Mouse (Mus musculus): ENCODE data around the gene Tac4.

Gene Tac4

DNA sequence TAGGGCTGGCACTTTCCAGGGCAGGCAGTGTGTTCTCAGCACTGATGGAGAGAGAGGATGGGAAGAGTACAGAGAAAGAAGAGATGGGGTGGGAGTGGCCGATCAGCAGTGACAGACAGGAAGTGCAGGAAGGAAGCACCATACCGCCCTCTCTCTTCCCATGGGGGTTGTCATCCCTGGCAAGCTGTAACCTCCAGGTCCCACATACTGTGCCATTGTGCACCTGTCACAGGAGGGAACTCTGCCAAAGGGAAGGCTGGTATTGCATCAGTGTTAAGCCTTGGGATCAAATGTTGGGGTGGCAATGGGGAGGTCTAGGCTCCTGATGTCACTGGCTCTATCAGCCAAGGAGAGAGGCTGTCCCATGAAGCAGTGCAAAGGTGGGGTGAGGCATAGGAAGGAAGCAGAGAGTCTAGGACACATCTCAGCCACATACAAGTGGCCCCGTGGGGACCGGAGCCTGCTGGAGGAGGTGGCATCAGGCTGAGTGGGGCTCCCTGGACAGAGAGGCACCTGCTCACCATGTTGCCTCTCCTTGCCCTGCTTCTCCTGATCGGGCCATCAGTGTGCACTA is at the start of gene Tac4:
Tac4 (plus strand) TSS at position 352 of the 574 bp plus-strand sequence.
- no peak for DNase-seq (ENCODE audit: low read depth, low spot score)

DNA sequence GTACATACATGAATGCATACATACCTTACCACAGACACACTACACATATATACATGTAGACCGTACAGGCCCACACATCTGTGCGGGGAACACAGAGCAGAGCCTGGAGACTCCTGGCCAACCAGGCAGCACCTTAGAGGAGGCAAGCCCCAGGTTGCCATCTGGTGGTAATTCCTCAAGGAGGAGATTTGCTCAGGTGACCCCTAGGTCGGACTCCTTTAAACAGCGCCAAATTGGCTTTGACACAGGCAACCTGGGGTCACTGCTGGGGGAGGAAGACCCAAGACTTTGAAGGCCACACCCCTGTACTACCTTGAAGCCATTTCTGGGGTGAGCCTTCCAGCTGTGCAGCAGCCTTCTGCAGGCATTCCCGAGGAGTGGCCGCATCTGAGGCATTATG is 47.7 kb upstream of the Tac4 start:
- no peak for DNase-seq (ENCODE audit: low read depth, low spot score)

DNA sequence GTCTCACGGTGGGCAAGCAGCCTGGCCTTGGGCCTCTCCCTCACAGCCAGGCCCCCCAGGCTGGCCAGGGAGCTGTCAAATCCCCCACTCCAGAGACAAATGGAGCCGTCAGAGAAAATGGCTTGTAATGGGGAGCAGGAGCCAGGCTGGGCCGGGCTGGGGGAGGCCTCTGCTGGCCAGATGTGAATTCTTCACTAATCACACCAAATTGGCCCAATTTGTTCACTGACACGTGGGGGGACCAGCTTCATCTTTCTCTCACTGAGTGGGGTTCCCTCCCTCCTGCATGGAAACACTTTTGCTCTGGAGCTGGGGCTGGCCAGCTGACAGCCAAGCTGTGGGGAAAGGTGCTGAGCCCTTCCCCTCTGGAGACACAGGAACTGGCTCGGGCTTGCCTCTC is 47.0 kb upstream of the Tac4 start:
- no peak for DNase-seq (ENCODE audit: low read depth, low spot score)

GRCm38 (mm10) chr11:95216193-95216592 is 45.1 kb upstream of the Tac4 start:
- DNase-seq (ENCODE audit: low read depth, low spot score), result no peak

- no peak for DNase-seq (ENCODE audit: low read depth, low spot score)
Measured at GRCm38 (mm10) chr11:95219111-95219510, 42.2 kb upstream of the Tac4 start.

GRCm38 (mm10) chr11:95223473-95223872 is 37.9 kb upstream of the Tac4 start:
- DNase-seq (ENCODE audit: low read depth, low spot score), result no peak

DNA sequence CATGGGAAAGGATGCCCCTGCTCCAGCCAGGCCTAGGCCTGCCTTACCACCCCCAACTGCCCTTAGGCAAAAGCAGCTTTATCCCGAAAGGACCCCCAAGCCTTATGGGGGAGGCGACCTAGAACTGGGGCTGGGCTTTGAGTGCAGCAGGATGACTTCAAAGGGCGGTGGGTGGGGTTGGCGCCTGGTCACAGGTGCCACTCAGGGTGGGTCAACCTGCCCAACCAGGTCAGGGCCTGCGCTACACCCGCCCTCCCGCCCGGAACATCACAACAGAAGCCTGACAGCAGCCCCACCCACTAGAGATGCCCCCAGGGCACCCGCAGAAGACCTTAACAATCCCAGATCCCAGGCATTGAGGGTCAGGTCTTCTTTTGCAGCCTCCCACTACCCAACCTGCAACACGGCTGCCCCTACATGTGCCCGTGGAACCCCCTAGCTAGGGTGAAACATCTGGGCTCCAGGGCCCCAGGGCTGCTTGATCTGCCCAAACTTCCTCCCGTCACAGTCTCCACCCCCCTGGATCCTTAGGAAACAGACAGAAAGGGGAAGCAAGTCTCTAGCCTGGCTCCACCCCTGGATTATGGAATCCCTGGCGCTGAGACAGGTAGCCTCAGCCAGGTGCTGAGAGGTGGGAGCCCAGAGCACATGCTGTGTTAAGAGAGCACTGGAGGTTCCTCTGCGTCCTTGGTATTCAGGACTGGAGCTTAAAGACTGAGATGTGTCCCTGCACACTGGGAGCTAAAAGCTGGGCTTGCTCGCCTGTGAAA is 37.0 kb upstream of the Tac4 start:
- no peak for DNase-seq (ENCODE audit: low read depth, low spot score)

GRCm38 (mm10) chr11:95225448-95225847 is 35.9 kb upstream of the Tac4 start:
- DNase-seq (ENCODE audit: low read depth, low spot score), result no peak

DNA sequence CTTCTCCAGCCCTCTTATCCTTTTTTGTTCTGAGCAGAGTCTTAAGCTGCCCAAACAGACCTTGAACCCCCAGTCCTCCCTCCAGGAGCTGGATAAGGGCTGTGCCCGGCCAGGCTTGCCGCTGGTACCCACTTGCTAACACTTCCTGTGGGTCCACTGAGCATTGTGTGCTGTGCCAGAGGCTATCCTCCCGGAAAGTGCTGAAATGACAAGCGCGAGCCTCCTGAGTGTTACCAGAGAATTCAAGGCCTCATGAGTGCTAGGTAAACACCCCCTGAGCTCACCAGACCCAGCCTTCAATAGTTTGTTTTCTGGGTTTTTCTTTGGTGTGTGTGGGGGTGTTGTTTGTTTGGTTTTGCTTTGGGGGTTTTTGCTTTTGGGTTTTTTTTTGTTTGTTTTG is 33.9 kb upstream of the Tac4 start:
- DNase-seq (ENCODE audit: low read depth, low spot score), result no peak

- peak; percentile 45 for DNase-seq (ENCODE audit: low read depth, low spot score)
Measured at GRCm38 (mm10) chr11:95231688-95232328, 29.5 kb upstream of the Tac4 start.

DNA sequence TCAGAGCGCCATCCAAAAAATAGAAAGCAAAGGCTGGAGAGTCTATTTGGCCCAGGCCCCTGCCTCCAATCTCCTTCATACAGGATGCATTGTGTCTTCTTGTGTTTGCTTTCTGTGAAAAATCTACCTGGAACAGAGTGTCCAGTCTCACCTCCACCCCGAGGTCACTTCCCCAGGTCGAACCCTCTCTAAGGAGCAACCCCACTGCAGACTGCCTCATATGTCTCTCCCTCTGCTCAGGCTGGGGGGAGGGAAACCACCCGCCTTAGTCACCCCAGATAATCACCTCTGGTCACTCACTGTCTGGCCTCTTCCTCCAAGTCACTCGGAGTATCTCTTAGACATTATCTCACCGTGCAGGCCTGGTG is 29.0 kb upstream of the Tac4 start:
- no peak for DNase-seq (ENCODE audit: low read depth, low spot score)

- no peak for DNase-seq (ENCODE audit: low read depth, low spot score)
Measured at GRCm38 (mm10) chr11:95238477-95238876, 22.9 kb upstream of the Tac4 start.

DNA sequence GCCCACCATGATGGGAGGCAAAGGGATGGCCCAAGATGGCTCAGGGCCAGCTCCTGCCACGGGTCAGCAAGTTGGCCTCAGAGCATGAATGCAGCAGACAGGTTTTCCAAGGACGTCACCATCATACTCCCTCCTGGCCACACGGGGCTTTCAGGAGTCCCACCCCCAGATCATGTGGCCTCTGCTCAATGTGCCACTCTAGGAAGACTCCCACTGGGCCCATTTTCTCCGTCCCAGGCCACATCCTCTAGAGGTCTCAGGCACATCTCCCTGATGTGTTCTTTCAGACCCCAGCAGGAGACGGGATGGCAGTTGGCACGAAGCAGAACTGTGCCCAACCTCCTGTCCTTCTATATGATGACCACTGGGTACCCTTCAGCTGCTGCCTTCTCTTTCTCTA is 18.7 kb upstream of the Tac4 start:
- DNase-seq (ENCODE audit: low read depth, low spot score), result no peak

GRCm38 (mm10) chr11:95245456-95245855 is 15.9 kb upstream of the Tac4 start:
- no peak for DNase-seq (ENCODE audit: low read depth, low spot score)

DNA sequence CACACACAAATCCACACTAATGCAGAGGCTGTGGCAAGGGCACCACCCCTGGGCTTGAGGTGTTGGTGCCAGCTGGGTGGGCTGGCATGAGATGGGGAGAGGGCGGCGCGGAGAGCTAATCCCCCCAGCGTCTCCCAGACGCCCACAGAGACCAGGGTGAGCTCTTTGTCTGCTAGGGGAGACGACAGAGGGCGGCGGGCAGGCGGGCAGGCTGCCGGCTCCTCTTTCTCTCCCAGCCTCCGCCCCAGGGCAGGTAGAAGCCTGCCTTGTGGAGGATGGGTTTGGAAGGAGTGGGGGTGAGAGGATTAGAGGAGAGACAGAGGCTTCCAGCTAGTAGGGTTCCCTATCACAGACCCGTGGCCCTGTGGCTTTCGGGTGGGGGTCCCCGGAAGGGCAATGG is 14.3 kb upstream of the Tac4 start:
- DNase-seq (ENCODE audit: low read depth, low spot score), result no peak

- DNase-seq (ENCODE audit: low read depth, low spot score), result no peak
Measured at GRCm38 (mm10) chr11:95250110-95250509, 11.2 kb upstream of the Tac4 start.

DNA sequence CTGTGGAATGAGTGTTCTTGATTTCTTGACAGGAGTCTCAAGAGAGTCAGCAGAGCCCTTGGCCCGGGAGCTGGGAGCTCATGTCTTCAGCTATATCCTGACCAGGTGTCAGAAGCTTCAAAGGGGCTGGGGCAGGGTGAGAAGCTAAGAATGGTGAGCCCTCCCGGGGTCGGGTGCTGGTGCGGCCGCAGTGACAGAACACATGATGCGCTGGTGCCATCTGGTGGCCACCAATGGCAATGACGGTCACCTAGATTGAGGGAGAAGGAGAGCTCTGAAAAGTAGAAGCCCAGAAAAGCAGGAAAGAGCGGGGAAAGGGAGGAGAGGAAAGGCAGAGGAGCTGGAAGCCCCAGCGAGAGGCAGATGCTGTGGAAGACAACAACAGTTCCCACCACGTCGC is 10.0 kb upstream of the Tac4 start:
- DNase-seq (ENCODE audit: low read depth, low spot score), result peak; percentile 65

DNA sequence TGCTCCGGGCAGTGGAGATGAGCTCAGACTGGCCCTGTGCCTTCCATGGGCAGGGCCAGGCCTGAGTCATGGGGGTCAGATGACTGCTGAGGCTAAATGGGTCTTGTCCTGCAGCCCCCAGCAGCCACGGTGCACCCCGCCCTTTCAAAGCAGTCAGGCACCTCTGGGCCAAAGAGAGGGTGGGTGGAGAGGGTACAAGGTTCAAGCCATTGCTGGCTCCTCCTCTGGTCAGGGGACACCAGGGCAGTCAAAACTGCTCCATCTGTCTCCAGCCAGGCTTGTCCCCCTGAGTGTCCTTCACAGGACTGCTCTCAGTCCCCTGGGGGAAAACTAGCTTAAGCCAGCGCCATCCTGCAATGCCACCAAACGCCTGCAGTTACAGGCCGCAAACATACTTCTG is 9.2 kb upstream of the Tac4 start:
- no peak for DNase-seq (ENCODE audit: low read depth, low spot score)

- DNase-seq (ENCODE audit: low read depth, low spot score), result no peak
Measured at GRCm38 (mm10) chr11:95254165-95254564, 7.2 kb upstream of the Tac4 start.

DNA sequence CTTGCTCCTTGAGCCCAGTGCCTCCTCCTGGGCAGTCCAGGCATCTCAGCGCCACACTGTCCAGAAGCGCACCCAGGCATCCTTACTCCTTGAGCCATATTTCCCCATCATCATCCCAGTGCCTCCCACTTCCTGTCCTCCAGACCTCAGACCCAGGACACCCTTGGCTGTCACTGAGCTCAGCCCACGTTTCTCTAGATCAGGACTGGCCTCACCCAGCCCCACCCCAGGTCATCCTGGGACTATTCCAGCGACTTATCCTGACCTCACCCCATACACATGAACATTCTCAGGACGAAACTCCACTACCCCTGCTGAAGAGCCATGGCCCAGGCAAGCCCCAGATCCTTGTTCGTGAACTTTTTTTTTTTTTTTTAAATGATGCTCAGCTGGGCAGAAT is 5.6 kb upstream of the Tac4 start:
- DNase-seq (ENCODE audit: low read depth, low spot score), result no peak

- DNase-seq (ENCODE audit: low read depth, low spot score), result no peak
Measured at GRCm38 (mm10) chr11:95257930-95258329, 3.4 kb upstream of the Tac4 start.

- peak; percentile 53 for DNase-seq (ENCODE audit: low read depth, low spot score)
Measured at GRCm38 (mm10) chr11:95258490-95258889, 2.8 kb upstream of the Tac4 start.
